Mouse (Mus musculus) cortical plate, adult 2 months (tissue): ENCODE measurements around the gene Acvr2a. TPM values are rescaled to one million over a fixed set of nuclear protein-coding genes. Genes with fewer than 3 reads are reported as not detected.
A peak's percentile ranks its signal among the peaks of the same experiment; 100 is the strongest.

Experiments used
- H3K27ac ChIP-seq: fragments of 200-500 bp; 2 replicates; pipeline ENCODE4 v1.5.1; 2012; ENCODE audit warnings: low read length, control low read depth, inconsistent platforms; ENCODE audit not compliant: insufficient read depth
- H3K4me1 ChIP-seq: fragments of 200-500 bp; 2 replicates; pipeline ENCODE4 v1.6.1; 2011; ENCODE audit warnings: low read length; ENCODE audit not compliant: control insufficient read depth, insufficient read depth
- H3K4me3 ChIP-seq: fragments of 200-500 bp; 2 replicates; pipeline ENCODE4 v1.5.1; 2011; ENCODE audit warnings: mild to moderate bottlenecking, low read length, control low read depth; ENCODE audit not compliant: insufficient read depth
- CTCF ChIP-seq: fragments of 200-500 bp; IDR thresholded peaks from 2 replicates; pipeline ENCODE4 v1.5.1; 2011; ENCODE audit warnings: mild to moderate bottlenecking, control low read depth, low read length; ENCODE audit not compliant: insufficient read depth; ENCODE audit errors: extremely low read depth
- POLR2A ChIP-seq: fragments of 200-500 bp; IDR thresholded peaks from 2 replicates; pipeline ENCODE4 v1.6.1; 2011; ENCODE audit warnings: mild to moderate bottlenecking, low read length, control low read depth; ENCODE audit not compliant: insufficient read depth; ENCODE audit errors: extremely low read depth
- polyA plus RNA-seq: library from polyadenylated mRNA; depleted of rRNA; stranded (reverse); fragments of >200 nt; gene quantifications from 2 replicates; pipeline ENCODE4 v1.2.3, GENCODE M21; 2012

Acvr2a gene
- polyA plus RNA-seq, 1 experiment: 20.1 TPM

GRCm38 (mm10) chr2:48868199-48868913 lies 54.4 kb downstream of the Acvr2a start:
- Histone ChIP-seq H3K4me3 (no peak overlapping the region), H3K27ac (no peak overlapping the region), H3K4me1 (peaks cover 2% of the 10 kb centered on the region; the same call in 1 of the 2 replicates)
- TF ChIP-seq CTCF (no peak), POLR2A (no peak)

- Histone ChIP-seq H3K27ac (no peak overlapping the region), H3K4me1 (no peaks in the 10 kb centered on the region), H3K4me3 (no peak overlapping the region)
- TF ChIP-seq CTCF (peak; percentile 39; the same call in 1 of the 2 replicates), POLR2A (no peak)
These were observed 72.0 kb downstream of the Acvr2a start for GRCm38 (mm10) chr2:48885945-48886344.

GRCm38 (mm10) chr2:48895186-48895585 lies 81.3 kb downstream of the Acvr2a start:
- no peak overlapping the region for H3K4me3 ChIP-seq
- TF ChIP-seq CTCF: no peak
- TF ChIP-seq POLR2A: no peak
- no peak overlapping the region for H3K27ac ChIP-seq
- H3K4me1 ChIP-seq: no peaks in the 10 kb centered on the region

- no peaks in the 10 kb centered on the region for H3K4me1 ChIP-seq
- no peak overlapping the region for H3K4me3 ChIP-seq
- no peak overlapping the region for H3K27ac ChIP-seq
- TF ChIP-seq CTCF (peak; percentile 48; the same call in 1 of the 2 replicates), POLR2A (no peak)
These were observed 95.0 kb downstream of the Acvr2a start for GRCm38 (mm10) chr2:48908866-48909265.

- no peaks in the 10 kb centered on the region for H3K4me1 ChIP-seq
- no peak overlapping the region for H3K4me3 ChIP-seq
- no peak overlapping the region for H3K27ac ChIP-seq
- TF ChIP-seq POLR2A (no peak), CTCF (0 out of 2 replicates have a peak, but pooled peaks have one; percentile 5)
These were observed 100.3 kb downstream of the Acvr2a start for GRCm38 (mm10) chr2:48914185-48914584.

GRCm38 (mm10) chr2:48915832-48916231 lies 101.9 kb downstream of the Acvr2a start:
- Histone ChIP-seq H3K27ac (no peak overlapping the region), H3K4me1 (no peaks in the 10 kb centered on the region), H3K4me3 (no peak overlapping the region)
- TF ChIP-seq POLR2A: no peak
- TF ChIP-seq CTCF: no peak

- no peak overlapping the region for H3K4me3 ChIP-seq
- no peaks in the 10 kb centered on the region for H3K4me1 ChIP-seq
- no peak overlapping the region for H3K27ac ChIP-seq
- TF ChIP-seq POLR2A: no peak
These were observed 121.1 kb downstream of the Acvr2a start for GRCm38 (mm10) chr2:48935058-48935457.

- no peak overlapping the region; the same call in 1 of the 2 replicates for H3K4me3 ChIP-seq
- TF ChIP-seq CTCF: no peak
- TF ChIP-seq POLR2A: no peak
- no peak overlapping the region for H3K27ac ChIP-seq
- 0 out of 2 replicates have a peak, but pooled peaks cover 1% of the 10 kb centered on the region for H3K4me1 ChIP-seq
These were observed 133.9 kb downstream of the Acvr2a start for GRCm38 (mm10) chr2:48947761-48948160.

GRCm38 (mm10) chr2:48948841-48949584 lies 135.1 kb downstream of the Acvr2a start, which contains the start of gene Mbd5:
TSS of gene Mbd5 (plus strand) at chr2:48949508.
- 0 out of 2 replicates have a peak, but pooled peaks cover 1% of the 10 kb centered on the region for H3K4me1 ChIP-seq
- peak; percentile 88 for TF ChIP-seq POLR2A
- no peak for TF ChIP-seq CTCF
- H3K27ac ChIP-seq: peak within 1 kb of the TSS; percentile 95
- H3K4me3 ChIP-seq: peak within 1 kb of the TSS; percentile 99

- peak overlapping the region; percentile 95 for H3K27ac ChIP-seq
- 0 out of 2 replicates have a peak, but pooled peaks cover 1% of the 10 kb centered on the region for H3K4me1 ChIP-seq
- TF ChIP-seq POLR2A (peak; percentile 35; the same call in 1 of the 2 replicates), CTCF (no peak)
- peak overlapping the region; percentile 99 for H3K4me3 ChIP-seq
These were observed 135.9 kb downstream of the Acvr2a start for GRCm38 (mm10) chr2:48949743-48950251.

- no peak for TF ChIP-seq POLR2A
- no peak for TF ChIP-seq CTCF
- peak within 1 kb of the TSS; percentile 95 for H3K27ac ChIP-seq
- peak within 1 kb of the TSS; percentile 99 for H3K4me3 ChIP-seq
- 0 out of 2 replicates have a peak, but pooled peaks cover 1% of the 10 kb centered on the region for H3K4me1 ChIP-seq
These were observed 136.2 kb downstream of the Acvr2a start, which contains the start of gene Orc4 for GRCm38 (mm10) chr2:48950252-48950315. TSS of gene Orc4 (minus strand) at chr2:48950277.
